Mouse (Mus musculus) liver, embryonic 14.5 days (tissue): Measurements from ENCODE around the gene Tepp. TPM values are rescaled to one million over a fixed set of nuclear protein-coding genes. Genes with fewer than 3 reads are reported as not detected.

Source experiments
- ATAC-seq: fragments of 200-750 bp; cut with Nextera tagmentation; 2 replicates; pipeline ENCODE4 v1.8.0; 2017; ENCODE audit warnings: moderate number of reproducible peaks, mild to moderate bottlenecking, moderate library complexity; ENCODE audit not compliant: insufficient read depth
- DNase-seq, 3 experiments: peaks; one replicate each; pipeline ENCODE4 v3.0.0-alpha.2; 2012 to 2013; ENCODE audit warnings: low read depth in 3 of 3, low spot score in 3 of 3
- H3K27ac ChIP-seq: fragments of 300-500 bp; sonication (generic); 2 replicates; pipeline ENCODE4 v1.5.1; 2014; ENCODE audit warnings: moderate library complexity, mild to moderate bottlenecking, control low read depth, inconsistent platforms
- H3K27me3 ChIP-seq: fragments of 300-500 bp; sonication (generic); 2 replicates; pipeline ENCODE4 v1.6.1; 2014; ENCODE audit warnings: mild to moderate bottlenecking, low read length, moderate library complexity; ENCODE audit not compliant: control insufficient read depth, insufficient read depth
- H3K36me3 ChIP-seq: fragments of 300-500 bp; sonication (generic); replicated peaks from 2 replicates; pipeline ENCODE4 v1.6.1; 2014; ENCODE audit warnings: low read depth; ENCODE audit not compliant: control insufficient read depth, insufficient read depth
- H3K4me1 ChIP-seq, 2 experiments: fragments of 200-500 bp in 1 of 2; fragments of 300-500 bp in 1 of 2; sonication (generic) in 1 of 2; replicated peaks; 2 replicates each; pipeline ENCODE4 v1.6.1; 2012 to 2014; ENCODE audit warnings: antibody characterized with exemption in 1 of 2, inconsistent platforms in 1 of 2, low read length in 1 of 2; ENCODE audit not compliant: control insufficient read depth in 2 of 2, insufficient read depth in 2 of 2
- H3K4me2 ChIP-seq: fragments of 300-500 bp; sonication (generic); 2 replicates; pipeline ENCODE4 v1.6.1; 2014; ENCODE audit warnings: low read depth, mild to moderate bottlenecking, control low read depth, moderate library complexity
- H3K4me3 ChIP-seq, 2 experiments: fragments of 200-500 bp in 1 of 2; fragments of 300-500 bp in 1 of 2; sonication (generic) in 1 of 2; 2 replicates each; pipeline ENCODE4 v1.5.1; 2012 to 2014; ENCODE audit warnings: low read depth in 2 of 2, low read length in 2 of 2, mild to moderate bottlenecking in 2 of 2, control low read depth in 1 of 2, inconsistent platforms in 1 of 2, moderate library complexity in 1 of 2; ENCODE audit not compliant: insufficient read depth in 1 of 2
- H3K9ac ChIP-seq: fragments of 300-500 bp; sonication (generic); replicated peaks from 2 replicates; pipeline ENCODE4 v1.6.1; 2014; ENCODE audit warnings: mild to moderate bottlenecking, control low read depth, moderate library complexity
- H3K9me3 ChIP-seq: fragments of 300-500 bp; sonication (generic); 2 replicates; pipeline ENCODE4 v1.6.1; 2016; ENCODE audit warnings: low read length, mixed read lengths; ENCODE audit not compliant: control insufficient read depth
- CTCF ChIP-seq: IDR thresholded peaks from 2 replicates; pipeline ENCODE4 v1.5.1; 2016; ENCODE audit warnings: antibody characterized with exemption, low read depth, control low read depth
- EP300 ChIP-seq: IDR thresholded peaks from 2 replicates; pipeline ENCODE4 v1.6.1; 2016; ENCODE audit warnings: antibody characterized with exemption, low read depth
- whole genome bisulfite sequencing: fragments of 180-500 bp; shearing (Covaris S2); extraction: QIAGEN DNeasy Blood & Tissue Kit; methylation state at CpG from one replicate; pipeline ENCODE4 v1.1.7; 2014; ENCODE audit not compliant: insufficient replicate concordance; 5-methylcytosine and 5-hydroxymethylcytosine counted together
- polyA plus RNA-seq, 2 experiments: library from polyadenylated mRNA; depleted of rRNA in 1 of 2; stranded (reverse) in 1 of 2; unstranded in 1 of 2; fragments of >200 nt; fragmentation: Nextera tagmentation in 1 of 2; extraction: Ambion mirVana in 1 of 2; gene quantifications; 2 replicates each; pipeline versions ENCODE4 v1.2.1 to v1.2.3; 2012 to 2014

The Tepp gene
- polyA plus RNA-seq, 2 experiments, result not detected

- H3K27ac ChIP-seq, result peak overlapping the region; percentile 86
- WGBS, result 24% methylated on average over 21 of the region's 21 CpGs
- H3K9me3 ChIP-seq, result no peaks in the 10 kb centered on the region
- peak overlapping the region; percentile 76 for H3K4me2 ChIP-seq
- peak overlapping the region; percentile 64 to 79 for H3K4me3 ChIP-seq
- TF ChIP-seq CTCF (no peak), EP300 (no peak)
- no peak; the same call in 1 of the 2 replicates for ATAC-seq
- H3K4me1 ChIP-seq, result peaks cover 14 to 15% of the 10 kb centered on the region in 2 experiments
- no peak for DNase-seq
- no peaks in the 10 kb centered on the region for H3K27me3 ChIP-seq
- no peaks in the 10 kb centered on the region for H3K36me3 ChIP-seq
- H3K9ac ChIP-seq, result peak overlapping the region; percentile 65
These were observed 22.3 kb downstream of the Tepp start for GRCm38 (mm10) chr8:95332437-95333199.

GRCm38 (mm10) chr8:95335706-95336105 is 25.3 kb downstream of the Tepp start:
- H3K4me1 ChIP-seq, result peaks cover 8% of the 10 kb centered on the region in 2 experiments
- 52% methylated on average over 1 of the region's 1 CpGs for WGBS
- DNase-seq, result no peak
- TF ChIP-seq EP300, result no peak
- no peak for TF ChIP-seq CTCF
- H3K27me3 ChIP-seq, result no peaks in the 10 kb centered on the region
- no peak for ATAC-seq
- H3K4me3 ChIP-seq, result no peak overlapping the region
- no peak overlapping the region for H3K27ac ChIP-seq
- H3K36me3 ChIP-seq, result no peaks in the 10 kb centered on the region
- H3K4me2 ChIP-seq, result no peak overlapping the region
- no peak overlapping the region for H3K9ac ChIP-seq
- no peaks in the 10 kb centered on the region for H3K9me3 ChIP-seq

GRCm38 (mm10) chr8:95336363-95336762 is 26.0 kb downstream of the Tepp start:
- no peak for TF ChIP-seq EP300
- no peak for TF ChIP-seq CTCF
- H3K9ac ChIP-seq, result no peak overlapping the region
- no peaks in the 10 kb centered on the region for H3K36me3 ChIP-seq
- DNase-seq, result no peak
- no peak overlapping the region for H3K4me3 ChIP-seq
- H3K27ac ChIP-seq, result no peak overlapping the region
- peaks cover 7% of the 10 kb centered on the region in 2 experiments; a peak in 3 of 4 replicates for H3K4me1 ChIP-seq
- no peak for ATAC-seq
- no peaks in the 10 kb centered on the region for H3K27me3 ChIP-seq
- no peak overlapping the region for H3K4me2 ChIP-seq
- H3K9me3 ChIP-seq, result no peaks in the 10 kb centered on the region

GRCm38 (mm10) chr8:95341721-95342120 is 31.4 kb downstream of the Tepp start:
- no peak for DNase-seq
- Histone ChIP-seq H3K4me3 (no peak overlapping the region), H3K36me3 (no peaks in the 10 kb centered on the region), H3K4me1 (no peaks in the 10 kb centered on the region), H3K9ac (no peak overlapping the region), H3K4me2 (no peak overlapping the region), H3K9me3 (no peaks in the 10 kb centered on the region), H3K27ac (no peak overlapping the region), H3K27me3 (no peaks in the 10 kb centered on the region)
- no peak for ATAC-seq
- TF ChIP-seq EP300 (no peak), CTCF (no peak)
- WGBS, result 62% methylated on average over 5 of the region's 5 CpGs

- WGBS, result 58% methylated on average over 6 of the region's 6 CpGs
- DNase-seq (no peak), ATAC-seq (no peak)
- no peaks in the 10 kb centered on the region for H3K4me1 ChIP-seq
- H3K4me3 ChIP-seq, result no peak overlapping the region
- H3K27ac ChIP-seq, result no peak overlapping the region
- H3K36me3 ChIP-seq, result no peaks in the 10 kb centered on the region
- no peak overlapping the region for H3K9ac ChIP-seq
- H3K27me3 ChIP-seq, result no peaks in the 10 kb centered on the region
- TF ChIP-seq CTCF (peak; percentile 29; the same call in 1 of the 2 replicates), EP300 (no peak)
- H3K4me2 ChIP-seq, result no peak overlapping the region
- no peaks in the 10 kb centered on the region for H3K9me3 ChIP-seq
These were observed 34.3 kb downstream of the Tepp start for GRCm38 (mm10) chr8:95344668-95345067.
